Mouse (Mus musculus) right cerebral cortex, postnatal 4 days (tissue): ENCODE measurements at regions not wholly inside any gene's neighbourhood (a gene's known extent, or its start where the extent isn't known, plus 50 kb on each side); places are given as distances from the start of the nearest gene placed in this dataset.
A peak's percentile ranks its signal among the peaks of the same experiment; 100 is the strongest.
"Not testable (repeated sequence)": the region's sequence is repeated elsewhere in the genome, so short reads cannot be mapped to it uniquely, and the experiment has no call there.

Experiments used
- DNase-seq: peaks from one replicate; pipeline ENCODE4 v3.0.0-alpha.2; 2022

GRCm38 (mm10) chr3:40408921-40409488 lies 122.1 kb upstream of the Intu start:
- DNase-seq: no peak

- DNase-seq: no peak
These were observed 120.3 kb upstream of the Intu start for GRCm38 (mm10) chr3:40410749-40411310.

DNA sequence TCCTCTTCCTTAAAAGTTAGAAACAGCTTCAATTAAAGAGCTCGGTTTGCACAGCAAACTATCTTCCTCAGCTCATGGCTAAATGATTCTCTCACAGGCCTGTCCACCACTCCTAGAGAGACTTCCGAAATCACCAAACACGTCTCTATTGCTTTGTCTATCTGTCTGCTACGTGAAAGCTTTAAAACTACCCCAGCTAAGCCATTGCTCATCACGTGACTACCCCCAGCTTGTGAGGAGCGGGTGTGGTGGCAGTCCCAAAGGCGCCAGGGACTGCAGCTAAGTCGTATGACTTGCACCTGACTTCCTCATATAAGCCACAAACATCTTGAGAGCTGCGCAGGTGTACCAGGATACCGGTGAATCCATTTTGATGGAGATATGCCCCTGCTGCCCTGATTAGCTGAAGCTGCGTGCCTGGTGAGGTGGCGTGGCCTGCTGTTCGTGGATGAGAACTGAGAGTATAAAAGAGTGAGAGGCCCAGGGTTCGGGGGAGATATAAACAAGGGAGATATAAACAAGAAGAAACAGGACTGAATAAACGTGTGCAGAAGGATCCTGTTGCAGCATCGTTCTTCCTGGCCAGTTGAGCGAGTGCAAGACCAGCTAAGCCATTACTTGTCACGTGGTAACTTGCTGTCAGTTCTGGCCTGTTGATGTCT lies 105.8 kb upstream of the Intu start:
- not testable (repeated sequence) for DNase-seq

- DNase-seq: no peak
These were observed 105.0 kb upstream of the Intu start for GRCm38 (mm10) chr3:40426070-40426469.

GRCm38 (mm10) chr3:40428021-40428420 lies 103.1 kb upstream of the Intu start:
- DNase-seq: no peak

DNA sequence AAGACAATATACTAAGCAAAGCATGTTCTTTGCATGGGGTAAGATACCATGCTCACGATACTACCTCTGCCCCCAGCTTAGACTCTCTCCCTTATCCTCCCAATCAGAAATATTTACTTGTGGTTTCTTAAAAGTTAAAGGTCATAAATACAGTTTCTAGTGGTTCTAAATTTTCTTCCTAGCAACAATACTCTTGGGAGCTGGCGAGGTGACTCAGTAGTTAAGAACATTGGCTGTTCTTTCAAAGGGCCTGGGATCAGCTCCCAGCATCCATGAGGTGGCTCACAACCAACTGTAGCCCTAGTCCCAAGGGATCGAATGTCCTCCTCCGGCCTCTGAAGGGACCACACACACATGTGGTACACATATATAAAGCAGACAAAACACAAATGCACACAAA lies 92.8 kb upstream of the Intu start:
- DNase-seq: no peak

GRCm38 (mm10) chr3:40441092-40442036 lies 89.7 kb upstream of the Intu start:
- DNase-seq: no peak

DNA sequence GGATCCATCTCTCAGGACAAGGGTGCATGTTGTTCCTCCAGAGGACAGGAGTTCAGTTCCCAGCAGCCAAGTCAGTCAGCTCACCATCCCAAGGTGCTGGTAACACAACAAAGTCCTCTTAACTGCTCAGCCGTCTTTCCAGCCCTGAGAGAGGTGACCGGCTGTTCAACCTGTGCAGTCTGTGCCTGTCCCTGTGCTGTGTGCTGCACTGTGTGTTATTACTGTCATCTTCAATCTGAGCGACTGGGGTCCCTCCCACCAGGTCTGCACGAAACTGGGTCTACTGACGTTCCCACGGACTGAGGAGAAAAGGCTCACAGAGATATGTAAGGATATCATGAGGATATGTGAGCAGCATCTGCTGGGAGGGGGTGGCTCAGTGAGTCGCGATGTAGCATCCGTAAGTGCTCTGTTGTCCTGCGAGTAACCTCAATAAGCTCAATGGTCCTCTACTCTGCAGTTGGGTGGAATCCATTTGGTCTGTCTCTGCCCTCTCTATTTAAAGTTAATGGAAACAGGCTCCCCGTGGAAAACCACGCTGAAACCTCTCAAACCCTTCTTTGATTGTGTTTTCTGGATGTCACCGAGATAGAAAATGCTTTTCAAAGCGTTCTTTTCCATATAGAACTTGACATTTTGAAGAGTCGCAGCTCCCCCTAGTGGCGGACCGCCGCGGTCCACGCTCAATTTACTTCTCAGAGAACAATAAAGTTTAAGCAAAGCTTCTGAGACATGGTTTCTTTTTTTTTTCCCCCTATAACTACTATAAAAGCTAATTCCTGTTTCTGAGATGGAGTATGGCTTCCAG lies 87.1 kb upstream of the Intu start:
- DNase-seq: peak; percentile 97

- no peak for DNase-seq
These were observed 78.1 kb upstream of the Intu start for GRCm38 (mm10) chr3:40452958-40453357.

- no peak for DNase-seq
These were observed 77.5 kb upstream of the Intu start for GRCm38 (mm10) chr3:40453552-40453951.

DNA sequence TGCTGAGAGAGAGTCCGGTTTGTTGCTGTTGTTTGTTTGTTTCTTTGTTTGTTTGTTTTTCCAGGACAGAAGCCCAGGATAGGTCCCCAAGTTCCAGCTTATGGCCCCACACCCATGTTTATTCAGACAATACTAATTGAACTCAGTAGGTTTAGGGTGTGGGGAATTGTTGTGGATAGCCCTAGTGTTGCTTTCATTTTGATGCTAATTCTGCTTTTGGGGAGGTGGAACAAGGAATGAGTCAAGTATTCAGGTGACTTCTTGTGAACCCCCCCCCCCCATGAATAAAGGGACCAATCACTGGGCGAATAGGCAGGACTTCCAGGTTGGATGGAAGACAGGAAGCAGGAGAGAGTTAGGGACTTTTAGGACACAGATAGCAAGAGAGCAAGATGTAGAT lies 75.0 kb upstream of the Intu start:
- DNase-seq: no peak

- DNase-seq: no peak
These were observed 72.6 kb upstream of the Intu start for GRCm38 (mm10) chr3:40458490-40458889.

GRCm38 (mm10) chr3:40463446-40463845 lies 67.6 kb upstream of the Intu start:
- DNase-seq: no peak

GRCm38 (mm10) chr3:40470101-40470500 lies 61.0 kb upstream of the Intu start:
- no peak for DNase-seq

GRCm38 (mm10) chr3:40472766-40473165 lies 58.3 kb upstream of the Intu start:
- no peak for DNase-seq

DNA sequence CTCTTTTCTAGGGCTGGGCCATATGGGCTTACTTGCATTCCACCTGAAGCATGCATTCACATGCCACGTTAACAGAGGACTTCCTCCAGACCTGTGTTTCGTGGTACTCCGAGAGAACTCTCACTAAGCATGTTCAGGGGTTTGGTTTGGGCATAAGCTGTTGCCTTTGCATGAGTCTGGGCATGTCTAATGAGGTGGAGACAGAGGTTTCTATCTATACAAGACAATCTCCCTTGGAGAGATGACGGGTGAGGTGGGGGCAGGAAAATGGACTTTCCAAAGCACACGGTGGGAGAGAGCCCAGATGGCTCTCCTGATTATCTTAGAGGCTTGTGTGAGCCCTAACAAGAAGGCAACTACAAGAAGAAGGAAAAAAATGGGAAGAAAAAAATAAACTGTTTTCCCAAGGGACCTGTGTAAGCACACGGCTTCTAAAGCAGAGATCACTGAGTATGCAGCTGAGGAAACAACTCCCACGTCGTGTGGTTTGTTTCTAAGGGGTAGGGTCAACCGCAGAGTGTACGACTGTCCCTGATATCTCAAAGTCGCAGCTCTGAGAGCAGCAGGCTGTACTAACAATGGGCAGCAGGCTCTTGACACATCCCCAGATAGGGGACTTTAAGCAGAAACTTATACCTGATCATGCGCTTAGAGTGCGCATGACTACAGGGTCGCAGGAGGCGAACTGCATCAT lies 50.7 kb upstream of the Intu start:
- DNase-seq: no peak
